Mouse (Mus musculus): ENCODE measurements around the gene Col11a2. TPM values are rescaled to one million over a fixed set of nuclear protein-coding genes. Genes with fewer than 3 reads are reported as not detected.

The Col11a2 gene
- total RNA-seq, 1 experiment, result 1.4 TPM

DNA sequence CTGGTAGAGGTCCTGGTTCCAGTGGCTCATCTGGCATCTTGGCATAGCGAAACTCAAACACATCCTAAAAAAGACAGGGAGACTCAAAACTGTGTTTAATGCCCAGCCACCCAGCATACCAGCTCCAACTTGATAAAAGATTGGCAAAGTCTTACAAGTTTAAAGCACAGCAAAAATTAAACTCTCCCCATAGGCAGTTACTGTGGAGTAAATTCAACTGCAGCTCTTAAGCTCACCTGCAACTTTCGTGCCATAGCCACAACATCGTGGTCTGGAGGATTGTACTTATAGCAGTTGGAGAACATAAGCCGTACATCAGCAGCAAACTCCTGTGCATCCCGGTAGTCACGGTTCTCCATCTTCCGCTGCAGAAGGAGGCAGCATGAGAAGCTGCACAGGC, 74.9 kb downstream of the Col11a2 start:
- TF ChIP-seq ZNF384 (IDR thresholded peaks at IDR 0.05; ENCODE audit: low read depth, low read length), result no peak
- no peak for TF ChIP-seq CHD2 (IDR thresholded peaks at IDR 0.05; ENCODE audit: low read depth, low read length)
- TF ChIP-seq HCFC1 (IDR thresholded peaks at IDR 0.05; ENCODE audit: borderline replicate concordance, insufficient read depth, low read length), result no peak
- no peak for TF ChIP-seq ZC3H11A (IDR thresholded peaks at IDR 0.05; ENCODE audit: borderline replicate concordance, low read depth, low read length)
- TF ChIP-seq MAFK (IDR thresholded peaks at IDR 0.05; ENCODE audit: insufficient read depth, low read depth, low read length), result no peak
- in situ Hi-C loops (cut with MboI; ENCODE audit: low sequenced_read_pairs in 2 of 2, unreplicated experiment in 2 of 2), result no loop called here

More for the DNA sequence above, 74.9 kb downstream of the Col11a2 start:
- Histone ChIP-seq H3K27ac (ENCODE audit: insufficient read depth, low read depth, low read length, poor library complexity, severe bottlenecking) (no peak overlapping the region), H3K4me3 (ENCODE audit: insufficient read depth in 1 of 2, low read depth in 1 of 2, low read length in 2 of 2, poor library complexity in 1 of 2, severe bottlenecking in 1 of 2) (no peak overlapping the region), H3K4me1 (ENCODE audit: control insufficient read depth in 2 of 2, insufficient read depth in 2 of 2, low read length in 2 of 2, poor library complexity in 1 of 2) (peaks cover 0 to 2% of the 10 kb centered on the region in 2 experiments; a peak in 1 of 4 replicates), H3K9me3 (ENCODE audit: control insufficient read depth, insufficient read depth, low read depth, low read length) (no peaks in the 10 kb centered on the region), H3K9ac (ENCODE audit: insufficient read depth, low read depth, low read length, poor library complexity, severe bottlenecking) (no peak overlapping the region), H3K36me3 (ENCODE audit: control insufficient read depth, insufficient read depth, low read length, poor library complexity, severe bottlenecking) (peaks cover 80% of the 10 kb centered on the region)
- DNase-seq (ENCODE audit: low read depth, low spot score), result no peak

Other genes with a start within 250 kb of the Col11a2 start
- 81.1 and 165 TPM in 2 replicates for gene Kank3, start 228.9 kb upstream of the Col11a2 start, total RNA-seq (2012; rRNA removed)
- 5,476 and 6,336 TPM in 2 replicates for gene Rps28, start 214.9 kb upstream of the Col11a2 start, total RNA-seq (2012; rRNA removed)
- gene Ndufa7, start 214.9 kb upstream of the Col11a2 start, total RNA-seq (2012; rRNA removed), result 639 and 871 TPM in 2 replicates
- 131 and 228 TPM in 2 replicates for gene Cd320, start 196.3 kb upstream of the Col11a2 start, total RNA-seq (2012; rRNA removed)
- gene Gm7029, start 165.6 kb upstream of the Col11a2 start, total RNA-seq (2012; rRNA removed), result 11.6 and 19.7 TPM in 2 replicates
- gene Kifc1, start 148.8 kb upstream of the Col11a2 start, total RNA-seq (2012; rRNA removed), result 149 and 187 TPM in 2 replicates
- gene Platr17, start 134.3 kb upstream of the Col11a2 start, total RNA-seq (2012; rRNA removed), result 33.2 and 46.0 TPM in 2 replicates
- 67.3 and 73.7 TPM in 2 replicates for gene Daxx, start 130.0 kb upstream of the Col11a2 start, total RNA-seq (2012; rRNA removed)
- gene Tapbp, start 123.5 kb upstream of the Col11a2 start, total RNA-seq (2012; rRNA removed), result 39.4 and 64.9 TPM in 2 replicates
- 32.8 and 34.8 TPM in 2 replicates for gene Zbtb22, start 123.5 kb upstream of the Col11a2 start, total RNA-seq (2012; rRNA removed)
- gene Rgl2, start 109.9 kb upstream of the Col11a2 start, total RNA-seq (2012; rRNA removed), result 65.8 and 129 TPM in 2 replicates
- 175 and 201 TPM in 2 replicates for gene Pfdn6, start 99.1 kb upstream of the Col11a2 start, total RNA-seq (2012; rRNA removed)
- 65.6 and 78.2 TPM in 2 replicates for gene Wdr46, start 98.8 kb upstream of the Col11a2 start, total RNA-seq (2012; rRNA removed)
- 10.3 and 15.3 TPM in 2 replicates for gene B3galt4, start 87.9 kb upstream of the Col11a2 start, total RNA-seq (2012; rRNA removed)
- 23.2 and 24.8 TPM in 2 replicates for gene Vps52, start 83.6 kb upstream of the Col11a2 start, total RNA-seq (2012; rRNA removed)
- 4,706 and 5,724 TPM in 2 replicates for gene Rps18, start 83.4 kb upstream of the Col11a2 start, total RNA-seq (2012; rRNA removed)
- 69.5 and 155 TPM in 2 replicates for gene H2-K1, start 39.1 kb upstream of the Col11a2 start, total RNA-seq (2012; rRNA removed)
- 5.6 and 8.9 TPM in 2 replicates for gene Ring1, start 14.8 kb upstream of the Col11a2 start, total RNA-seq (2012; rRNA removed)
- gene H2-Ke6, start 11.4 kb upstream of the Col11a2 start, total RNA-seq (2012; rRNA removed), result 15.5 and 27.7 TPM in 2 replicates
- gene Slc39a7, start 7.8 kb upstream of the Col11a2 start, total RNA-seq (2012; rRNA removed), result 253 and 394 TPM in 2 replicates
- 52.4 and 79.2 TPM in 2 replicates for gene Rxrb, start 7.6 kb upstream of the Col11a2 start, total RNA-seq (2012; rRNA removed)
- 0.54 TPM in 1 of 2 replicates, not detected in the other for gene H2-Oa, start 52.9 kb downstream of the Col11a2 start, total RNA-seq (2012; rRNA removed)
- gene H2-DMa, start 80.1 kb downstream of the Col11a2 start, total RNA-seq (2012; rRNA removed), result 18.5 and 24.5 TPM in 2 replicates
- gene Brd2, start 83.2 kb downstream of the Col11a2 start, total RNA-seq (2012; rRNA removed), result 257 and 321 TPM in 2 replicates
- 0.31 TPM in 1 of 2 replicates, not detected in the other for gene H2-DMb2, start 103.9 kb downstream of the Col11a2 start, total RNA-seq (2012; rRNA removed)
- 3.1 and 5.0 TPM in 2 replicates for gene H2-DMb1, start 113.6 kb downstream of the Col11a2 start, total RNA-seq (2012; rRNA removed)
- 13.9 and 23.1 TPM in 2 replicates for gene Tap1, start 148.1 kb downstream of the Col11a2 start, total RNA-seq (2012; rRNA removed)
- 3.8 and 4.1 TPM in 2 replicates for gene Psmb9, start 148.3 kb downstream of the Col11a2 start, total RNA-seq (2012; rRNA removed)
- 3.2 and 7.4 TPM in 2 replicates for gene Psmb8, start 158.3 kb downstream of the Col11a2 start, total RNA-seq (2012; rRNA removed)
- gene Tap2, start 164.1 kb downstream of the Col11a2 start, total RNA-seq (2012; rRNA removed), result 4.0 and 5.1 TPM in 2 replicates
- gene H2-Ob, start 199.5 kb downstream of the Col11a2 start, total RNA-seq (2012; rRNA removed), result not detected in 2 replicates
- 1.9 and 2.9 TPM in 2 replicates for gene H2-Ab1, start 218.3 kb downstream of the Col11a2 start, total RNA-seq (2012; rRNA removed)
- 0.48 and 1.6 TPM in 2 replicates for gene H2-Aa, start 248.4 kb downstream of the Col11a2 start, total RNA-seq (2012; rRNA removed)